Mouse (Mus musculus) lung, adult 2 months (tissue): ENCODE results near the gene Rd3. TPM values are rescaled to one million over a fixed set of nuclear protein-coding genes. Genes with fewer than 3 reads are reported as not detected.

Source experiments
- DNase-seq: peaks from one replicate; pipeline ENCODE4 v3.0.0; 2022
- H3K4me1 ChIP-seq: fragments of 200-500 bp; 2 replicates; pipeline ENCODE4 v1.6.1; 2011; ENCODE audit warnings: low read length; ENCODE audit not compliant: control insufficient read depth, insufficient read depth
- H3K4me3 ChIP-seq: fragments of 200-500 bp; replicated peaks from 2 replicates; pipeline ENCODE3; 2011; ENCODE audit warnings: low read depth, mild to moderate bottlenecking, control low read depth, low read length; ENCODE audit errors: extremely low read depth
- CTCF ChIP-seq: fragments of 200-500 bp; IDR thresholded peaks from 2 replicates; pipeline ENCODE4 v1.5.1; 2011; ENCODE audit warnings: mild to moderate bottlenecking, low read length, control low read depth; ENCODE audit not compliant: insufficient read depth
- POLR2A ChIP-seq: fragments of 200-500 bp; IDR thresholded peaks from 2 replicates; pipeline ENCODE4 v1.6.1; 2011; ENCODE audit warnings: low read depth, mild to moderate bottlenecking, control low read depth, low read length, borderline replicate concordance; ENCODE audit errors: extremely low read depth
- WGBS: fragments of 180-500 bp; shearing (Covaris S2); methylation state at CpG from one replicate; pipeline ENCODE4 v1.1.7; 2018; 5-methylcytosine and 5-hydroxymethylcytosine counted together
- polyA plus RNA-seq: library from polyadenylated mRNA; depleted of rRNA; stranded (reverse); fragments of >200 nt; gene quantifications from 2 replicates; pipeline ENCODE4 v1.2.3, GENCODE M21; 2012; rRNA removed

Rd3 gene
- polyA plus RNA-seq: 3.9 and 9.5 TPM in 2 replicates

GRCm38 (mm10) chr1:191977187-191977586 is at the start of gene Rd3:
Rd3 (plus strand) TSS chr1:191977370.
- DNase-seq: no peak
- H3K4me1 ChIP-seq: no peaks in the 10 kb centered on the region
- 46% methylated on average over 5 of the region's 5 CpGs for WGBS
- TF ChIP-seq CTCF (no peak), POLR2A (no peak)
- no peak within 1 kb of the TSS for H3K4me3 ChIP-seq

GRCm38 (mm10) chr1:191928345-191928744 is 48.8 kb upstream of the Rd3 start:
- no peak for DNase-seq
- WGBS: 77% methylated on average over 7 of the region's 7 CpGs
- no peak overlapping the region for H3K4me3 ChIP-seq
- H3K4me1 ChIP-seq: no peaks in the 10 kb centered on the region
- TF ChIP-seq CTCF (no peak), POLR2A (no peak)

- Histone ChIP-seq H3K4me1 (no peaks in the 10 kb centered on the region), H3K4me3 (no peak overlapping the region)
- WGBS: 56% methylated on average over 8 of the region's 8 CpGs
- no peak for DNase-seq
- TF ChIP-seq CTCF (no peak), POLR2A (no peak)
These were observed 48.1 kb upstream of the Rd3 start for GRCm38 (mm10) chr1:191929065-191929464.

- TF ChIP-seq POLR2A: no peak
- no peak for TF ChIP-seq CTCF
- 82% methylated on average over 12 of the region's 12 CpGs for WGBS
- no peak for DNase-seq
- H3K4me1 ChIP-seq: no peaks in the 10 kb centered on the region
- no peak overlapping the region for H3K4me3 ChIP-seq
These were observed 47.2 kb upstream of the Rd3 start for GRCm38 (mm10) chr1:191929897-191930524.

- TF ChIP-seq CTCF (no peak), POLR2A (no peak)
- H3K4me1 ChIP-seq: no peaks in the 10 kb centered on the region
- no peak for DNase-seq
- 84% methylated on average over 3 of the region's 3 CpGs for WGBS
- H3K4me3 ChIP-seq: no peak overlapping the region
These were observed 46.6 kb upstream of the Rd3 start for GRCm38 (mm10) chr1:191930525-191931105.

- no peak for DNase-seq
- Histone ChIP-seq H3K4me3 (no peak overlapping the region), H3K4me1 (no peaks in the 10 kb centered on the region)
- 62% methylated on average over 8 of the region's 8 CpGs for WGBS
- TF ChIP-seq CTCF (no peak), POLR2A (no peak)
These were observed 44.7 kb upstream of the Rd3 start for GRCm38 (mm10) chr1:191932286-191932985.

GRCm38 (mm10) chr1:191932986-191933632 is 44.1 kb upstream of the Rd3 start:
- Histone ChIP-seq H3K4me3 (no peak overlapping the region), H3K4me1 (no peaks in the 10 kb centered on the region)
- DNase-seq: no peak
- no peak for TF ChIP-seq CTCF
- TF ChIP-seq POLR2A: no peak
- WGBS: 63% methylated on average over 4 of the region's 4 CpGs

GRCm38 (mm10) chr1:191943638-191944037 is 33.5 kb upstream of the Rd3 start:
- TF ChIP-seq POLR2A: no peak
- 51% methylated on average over 6 of the region's 6 CpGs for WGBS
- DNase-seq: no peak

GRCm38 (mm10) chr1:191945341-191945740 is 31.8 kb upstream of the Rd3 start:
- no peak overlapping the region for H3K4me3 ChIP-seq
- TF ChIP-seq CTCF (no peak), POLR2A (no peak)
- DNase-seq: no peak
- H3K4me1 ChIP-seq: peaks cover 8% of the 10 kb centered on the region
- 94% methylated on average over 8 of the region's 8 CpGs for WGBS

More at GRCm38 (mm10) chr1:191943638-191944037, 33.5 kb upstream of the Rd3 start:
- Histone ChIP-seq H3K4me3 (no peak overlapping the region), H3K4me1 (peaks cover 7% of the 10 kb centered on the region)

GRCm38 (mm10) chr1:191945756-191946155 is 31.4 kb upstream of the Rd3 start:
- no peak for DNase-seq
- TF ChIP-seq POLR2A (no peak), CTCF (no peak)
- no peak overlapping the region for H3K4me3 ChIP-seq
- 75% methylated on average over 5 of the region's 5 CpGs for WGBS
- H3K4me1 ChIP-seq: peaks cover 10% of the 10 kb centered on the region
